In genomic region chr3:132949380-132949790, GRCm38 (mm10) we compare ENCODE assay signal across 8 mouse cellular contexts. TPM values are rescaled to one million over a fixed set of nuclear protein-coding genes. Genes with fewer than 3 reads are reported as not detected.
DNase-seq lines count a peak whose midpoint lies in the region; ATAC-seq and TF ChIP-seq lines count a peak whose summit lies in the region.

No protein-coding gene starts in this region.

- no peak overlapping the region for H3K27ac ChIP-seq in cortical plate, adult 2 months (ENCODE audit: insufficient read depth, low read length)
- no peak overlapping the region for H3K27ac ChIP-seq in heart, embryonic 14.5 days (replicated peaks in 1 of 2; ENCODE audit: control insufficient read depth in 1 of 2, insufficient read depth in 1 of 2, low read depth in 2 of 2, low read length in 2 of 2)
- peak overlapping the region; percentile 73 for H3K27ac ChIP-seq in kidney, postnatal 0 days
- peak overlapping the region; percentile 49 for H3K27ac ChIP-seq in stomach, postnatal 0 days (replicated peaks)

- H3K4me2 ChIP-seq in heart, embryonic 14.5 days (ENCODE audit: low read length) = peak overlapping the region; percentile 100
- H3K4me2 ChIP-seq in kidney, postnatal 0 days (ENCODE audit: low read length) = peak overlapping the region; percentile 95
- H3K4me2 ChIP-seq in stomach, postnatal 0 days (replicated peaks; ENCODE audit: low read depth) = peak overlapping the region; percentile 98

- H3K4me3 ChIP-seq in cortical plate, adult 2 months (ENCODE audit: insufficient read depth, low read length) = peak overlapping the region; percentile 51
- peak overlapping the region; percentile 79 to 82 for H3K4me3 ChIP-seq in heart, embryonic 14.5 days (ENCODE audit: control insufficient read depth in 1 of 2, insufficient read depth in 1 of 2, low read depth in 1 of 2, low read length in 2 of 2)
- peak overlapping the region; percentile 79 for H3K4me3 ChIP-seq in kidney, postnatal 0 days (replicated peaks; ENCODE audit: low read depth, low read length)
- peak overlapping the region; percentile 67 for H3K4me3 ChIP-seq in stomach, postnatal 0 days (ENCODE audit: low read depth, low read length)

- under 1% methylated on average over 25 of the region's 26 CpGs for WGBS in heart, embryonic 14.5 days
- WGBS in kidney, postnatal 0 days = 1% methylated on average over 20 of the region's 26 CpGs
- 0% methylated on average over 21 of the region's 26 CpGs for WGBS in stomach, postnatal 0 days

- DNase-seq in lung, adult 18-20 months = peak; percentile 31 to 36
- no peak for DNase-seq in lung, postnatal 10 days
- peak; percentile 15 for DNase-seq in kidney, postnatal 0 days (ENCODE audit: low spot score)
- peak; percentile 33 to 53 for DNase-seq in lung, postnatal 4 days
- DNase-seq in stomach, postnatal 0 days (ENCODE audit: low spot score) = peak; percentile 53
- DNase-seq in spleen, postnatal 14 days (ENCODE audit: low spot score in 2 of 2) = no peak

- peak overlapping the region; percentile 74 for H3K9ac ChIP-seq in heart, embryonic 14.5 days (ENCODE audit: low read length)
- H3K9ac ChIP-seq in kidney, postnatal 0 days (ENCODE audit: low read depth, low read length) = peak overlapping the region; percentile 74
- H3K9ac ChIP-seq in stomach, postnatal 0 days (ENCODE audit: low read length) = peak overlapping the region; percentile 67

- H3K9me3 ChIP-seq in heart, embryonic 14.5 days (ENCODE audit: control insufficient read depth, low read length) = no peaks in the 10 kb centered on the region
- H3K9me3 ChIP-seq in kidney, postnatal 0 days (replicated peaks; ENCODE audit: low read length) = no peaks in the 10 kb centered on the region
- H3K9me3 ChIP-seq in stomach, postnatal 0 days (ENCODE audit: control insufficient read depth, low read length) = no peaks in the 10 kb centered on the region

- ATAC-seq in heart, embryonic 14.5 days (ENCODE audit: insufficient number of reproducible peaks, insufficient read depth, low FRiP score, low read depth) = peak; percentile 54
- ATAC-seq in kidney, postnatal 0 days (replicated peaks; ENCODE audit: low FRiP score, low read depth) = peak; percentile 55
- ATAC-seq in stomach, postnatal 0 days (ENCODE audit: low FRiP score, low TSS enrichment) = peak; percentile 75

- H3K27me3 ChIP-seq in heart, embryonic 14.5 days (ENCODE audit: control insufficient read depth, insufficient read depth, low read length) = 0 out of 2 replicates have a peak, but pooled peaks cover 3% of the 10 kb centered on the region
- no peaks in the 10 kb centered on the region for H3K27me3 ChIP-seq in kidney, postnatal 0 days (ENCODE audit: insufficient read depth, low read length)
- H3K27me3 ChIP-seq in stomach, postnatal 0 days (ENCODE audit: control insufficient read depth, insufficient read depth, low read length) = no peaks in the 10 kb centered on the region

- no peak for TF ChIP-seq POLR2A in cortical plate, adult 2 months (IDR thresholded peaks at IDR 0.05; ENCODE audit: extremely low read depth, insufficient read depth, low read length)

- H3K36me3 ChIP-seq in heart, embryonic 14.5 days (ENCODE audit: control insufficient read depth, insufficient read depth, low read length) = no peaks in the 10 kb centered on the region
- H3K36me3 ChIP-seq in kidney, postnatal 0 days (ENCODE audit: insufficient read depth, low read length) = no peaks in the 10 kb centered on the region
- no peaks in the 10 kb centered on the region for H3K36me3 ChIP-seq in stomach, postnatal 0 days (ENCODE audit: control insufficient read depth, insufficient read depth, low read length)

- TF ChIP-seq EP300 in stomach, postnatal 0 days (optimal IDR thresholded peaks at IDR 0.05) = no peak

- H3K4me1 ChIP-seq in cortical plate, adult 2 months (ENCODE audit: control insufficient read depth, insufficient read depth, low read length) = no peaks in the 10 kb centered on the region
- H3K4me1 ChIP-seq in heart, embryonic 14.5 days (ENCODE audit: control insufficient read depth in 2 of 2, insufficient read depth in 2 of 2, low read length in 2 of 2) = peaks cover 5 to 8% of the 10 kb centered on the region in 2 experiments
- H3K4me1 ChIP-seq in kidney, postnatal 0 days (replicated peaks; ENCODE audit: insufficient read depth, low read length) = peaks cover 13% of the 10 kb centered on the region; the same call in 1 of the 2 replicates
- no peaks in the 10 kb centered on the region; the same call in 1 of the 2 replicates for H3K4me1 ChIP-seq in stomach, postnatal 0 days (replicated peaks; ENCODE audit: control insufficient read depth, insufficient read depth)

- TF ChIP-seq CTCF in cortical plate, adult 2 months (IDR thresholded peaks at IDR 0.05; ENCODE audit: extremely low read depth, insufficient read depth, low read length) = no peak
- TF ChIP-seq CTCF in kidney, postnatal 0 days (IDR thresholded peaks at IDR 0.05; ENCODE audit: low read depth) = no peak
- no peak for TF ChIP-seq CTCF in stomach, postnatal 0 days (IDR thresholded peaks at IDR 0.05; ENCODE audit: low read depth)

RNA-seq across cellular contexts. Expression of gene Npnt, which starts 0.7 kb away (rescaled TPM):
- 22.5 and 24.0 TPM in 2 replicates for polyA plus RNA-seq in cortical plate, adult 2 months (2012; rRNA removed)
- polyA plus RNA-seq in heart, embryonic 14.5 days (2014; fragmentation: Nextera tagmentation; extraction: Ambion mirVana) = 18.2 and 21.8 TPM in 2 replicates
- 229 and 252 TPM in 2 replicates for polyA plus RNA-seq in kidney, postnatal 0 days (2015; fragmentation: Nextera tagmentation; extraction: Ambion mirVana)
- 48.0 and 64.8 TPM in 2 replicates for polyA plus RNA-seq in stomach, postnatal 0 days (2015; fragmentation: Nextera tagmentation; extraction: Ambion mirVana)

Comparison
In these comparisons a context has a peak if more than half of its experiments do, and no peak if none do; other contexts are left out.
1. DNase-seq: peak in lung, adult 18-20 months (2 of 2), kidney, postnatal 0 days (single experiment), lung, postnatal 4 days (2 of 2) and stomach, postnatal 0 days (single experiment); none in lung, postnatal 10 days (single experiment) and spleen, postnatal 14 days (0 of 2).
2. H3K27ac ChIP-seq: peak in kidney, postnatal 0 days (single experiment) and stomach, postnatal 0 days (single experiment); none in cortical plate, adult 2 months (single experiment) and heart, embryonic 14.5 days (0 of 2).
3. Peak in every context shown above with its lines, with median percentiles within 50 percentile points of each other: H3K4me3 ChIP-seq, ATAC-seq, H3K4me2 ChIP-seq and H3K9ac ChIP-seq.